Mouse (Mus musculus) hindbrain, embryonic 11.5 days (tissue): ENCODE results near the gene Fam102b. TPM values are rescaled to one million over a fixed set of nuclear protein-coding genes. Genes with fewer than 3 reads are reported as not detected.

Experiments
- ATAC-seq: fragments of 200-750 bp; cut with Nextera tagmentation; 2 replicates; pipeline ENCODE4 v1.8.0; 2017; ENCODE audit warnings: mild to moderate bottlenecking, moderate TSS enrichment, moderate library complexity; ENCODE audit not compliant: low FRiP score
- DNase-seq: peaks from one replicate; pipeline ENCODE4 v3.0.0-alpha.2; 2015; ENCODE audit warnings: low spot score
- H3K27ac ChIP-seq: fragments of 300-500 bp; sonication (generic); 2 replicates; pipeline ENCODE4 v1.5.1; 2014; ENCODE audit warnings: mild to moderate bottlenecking, low read depth, low read length
- H3K27me3 ChIP-seq: fragments of 300-500 bp; sonication (generic); 2 replicates; pipeline ENCODE4 v1.6.1; 2014; ENCODE audit warnings: mild to moderate bottlenecking, low read length, moderate library complexity, mixed read lengths; ENCODE audit not compliant: control insufficient read depth, insufficient read depth
- H3K36me3 ChIP-seq: fragments of 300-500 bp; sonication (generic); 2 replicates; pipeline ENCODE4 v1.6.1; 2014; ENCODE audit warnings: mild to moderate bottlenecking, low read length, moderate library complexity, mixed read lengths; ENCODE audit not compliant: control insufficient read depth, insufficient read depth
- H3K4me1 ChIP-seq: fragments of 300-500 bp; sonication (generic); replicated peaks from 2 replicates; pipeline ENCODE4 v1.6.1; 2014; ENCODE audit warnings: low read length, mixed read lengths; ENCODE audit not compliant: control insufficient read depth, insufficient read depth
- H3K4me2 ChIP-seq: fragments of 300-500 bp; sonication (generic); replicated peaks from 2 replicates; pipeline ENCODE4 v1.6.1; 2014; ENCODE audit warnings: mild to moderate bottlenecking, low read depth, low read length
- H3K4me3 ChIP-seq: fragments of 300-500 bp; sonication (generic); 2 replicates; pipeline ENCODE4 v1.5.1; 2014; ENCODE audit warnings: low read depth, low read length
- H3K9ac ChIP-seq: fragments of 300-500 bp; sonication (generic); 2 replicates; pipeline ENCODE4 v1.6.1; 2014; ENCODE audit warnings: low read depth, low read length
- H3K9me3 ChIP-seq: fragments of 300-500 bp; sonication (generic); 2 replicates; pipeline ENCODE4 v1.6.1; 2016; ENCODE audit warnings: low read length; ENCODE audit not compliant: control insufficient read depth
- WGBS: fragments of 180-500 bp; shearing (Covaris S2); extraction: QIAGEN DNeasy Blood & Tissue Kit; methylation state at CpG from one replicate; pipeline ENCODE4 v1.1.7; 2014; 5-methylcytosine and 5-hydroxymethylcytosine counted together
- polyA plus RNA-seq: library from polyadenylated mRNA; unstranded; fragments of >200 nt; fragmentation: Nextera tagmentation; extraction: Ambion mirVana; gene quantifications from 2 replicates; pipeline ENCODE4 v1.2.1, GENCODE M21; 2014

Gene Fam102b
- polyA plus RNA-seq, 1 experiment from 2014 or later, result 12.5 TPM

DNA sequence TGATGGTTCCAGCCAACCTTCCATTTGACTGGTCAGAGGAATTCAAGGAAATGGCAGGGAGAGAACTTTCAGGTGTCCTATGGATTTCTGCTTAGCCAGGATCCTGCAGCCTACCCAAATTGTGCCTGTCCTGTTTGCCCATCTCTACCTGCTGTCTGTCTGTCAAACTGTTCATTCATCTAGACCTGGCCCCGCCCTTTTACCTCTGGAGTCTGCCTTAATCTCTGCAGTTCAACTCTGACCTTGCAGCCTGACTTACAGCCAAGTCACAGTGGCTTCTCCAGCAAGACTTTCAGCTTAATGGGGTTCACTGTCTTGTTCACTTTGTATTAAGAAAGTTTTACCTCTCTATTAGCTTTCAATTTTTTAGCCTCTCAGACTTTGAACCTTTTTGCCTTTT is 101.1 kb downstream of the Fam102b start:
- ATAC-seq, result no peak
- WGBS, result 75% methylated on average over 1 of the region's 1 CpGs
- H3K4me1 ChIP-seq, result no peaks in the 10 kb centered on the region

DNA sequence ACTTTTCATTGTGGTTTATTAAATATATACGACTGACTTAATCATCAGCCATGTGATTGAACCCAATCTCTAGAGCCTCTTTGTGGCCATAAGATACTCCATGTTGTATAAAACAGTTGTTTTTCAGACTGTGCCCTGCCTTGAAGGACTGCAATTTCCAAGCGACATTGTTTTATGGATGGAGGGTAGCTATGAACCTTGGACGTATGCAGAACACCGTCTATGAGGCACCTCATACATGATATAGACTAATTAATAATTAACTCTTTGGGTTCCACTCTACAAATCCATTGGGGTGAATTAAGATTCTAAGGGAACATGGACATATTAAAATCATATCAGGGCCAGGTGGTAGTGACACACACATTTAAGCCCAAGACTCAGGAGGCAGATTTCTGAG is 101.7 kb downstream of the Fam102b start:
- no peak overlapping the region for H3K4me2 ChIP-seq
- WGBS, result 92% methylated on average over 4 of the region's 4 CpGs
- no peak overlapping the region for H3K9ac ChIP-seq
- H3K4me3 ChIP-seq, result no peak overlapping the region
- ATAC-seq, result no peak
- DNase-seq, result no peak
- H3K9me3 ChIP-seq, result no peaks in the 10 kb centered on the region
- no peak overlapping the region for H3K27ac ChIP-seq
- no peaks in the 10 kb centered on the region for H3K27me3 ChIP-seq
- no peaks in the 10 kb centered on the region for H3K4me1 ChIP-seq
- H3K36me3 ChIP-seq, result no peaks in the 10 kb centered on the region

More for the DNA sequence above, 101.1 kb downstream of the Fam102b start:
- Histone ChIP-seq H3K4me3 (no peak overlapping the region), H3K27ac (no peak overlapping the region), H3K27me3 (no peaks in the 10 kb centered on the region), H3K4me2 (no peak overlapping the region), H3K36me3 (no peaks in the 10 kb centered on the region), H3K9me3 (no peaks in the 10 kb centered on the region), H3K9ac (no peak overlapping the region)
- no peak for DNase-seq

DNA sequence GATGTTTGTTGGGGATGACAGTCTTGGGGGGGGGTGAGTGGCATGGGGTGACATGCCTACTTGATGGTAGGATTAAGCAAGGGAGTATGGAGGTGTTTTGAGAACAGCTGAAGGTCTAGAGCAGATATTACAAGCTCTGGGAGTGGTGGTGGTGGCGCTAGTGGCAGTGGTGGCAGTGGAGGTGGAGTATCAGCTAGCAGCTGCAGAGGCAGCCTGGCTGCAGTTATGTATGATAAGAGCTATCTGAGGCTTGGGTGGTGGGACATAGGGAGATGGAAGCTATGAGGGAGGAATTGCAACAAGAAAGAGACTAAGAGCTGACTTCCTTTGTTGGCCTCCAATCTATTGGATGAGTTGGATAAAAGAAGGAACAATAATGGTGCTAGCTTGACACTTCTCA is 105.6 kb downstream of the Fam102b start:
- Histone ChIP-seq H3K4me1 (no peaks in the 10 kb centered on the region), H3K9ac (no peak overlapping the region), H3K36me3 (no peaks in the 10 kb centered on the region), H3K9me3 (no peaks in the 10 kb centered on the region), H3K4me3 (no peak overlapping the region), H3K27ac (no peak overlapping the region), H3K4me2 (no peak overlapping the region), H3K27me3 (no peaks in the 10 kb centered on the region)
- 83% methylated on average over 1 of the region's 1 CpGs for WGBS
- ATAC-seq (no peak), DNase-seq (no peak)

Other genes starting within 250 kb of the Fam102b start
- 23.2 and 28.1 TPM in 2 replicates for gene Stxbp3, start 187.1 kb downstream of the Fam102b start, polyA plus RNA-seq
- gene Fndc7, start 137.6 kb downstream of the Fam102b start, polyA plus RNA-seq, result 0.28 TPM in 1 of 2 replicates, not detected in the other
- 84.4 and 85.3 TPM in 2 replicates for gene Prpf38b, start 115.9 kb downstream of the Fam102b start, polyA plus RNA-seq
- gene Henmt1, start 87.7 kb downstream of the Fam102b start, polyA plus RNA-seq, result 0.52 and 0.84 TPM in 2 replicates
- 0.52 TPM in 1 of 2 replicates, not detected in the other for gene Gm9857, start 87.2 kb downstream of the Fam102b start, polyA plus RNA-seq
- gene Slc25a54, start 52.9 kb upstream of the Fam102b start, polyA plus RNA-seq, result not detected in 2 replicates
- 33.3 and 34.6 TPM in 2 replicates for gene Slc25a24, start 95.5 kb upstream of the Fam102b start, polyA plus RNA-seq